Mouse (Mus musculus) kidney, embryonic 15.5 days (tissue): ENCODE measurements at regions not wholly inside any gene's neighbourhood (a gene's known extent, or its start where the extent isn't known, plus 50 kb on each side); places are given as distances from the start of the nearest gene placed in this dataset.
"Not testable (repeated sequence)": the region's sequence is repeated elsewhere in the genome, so short reads cannot be mapped to it uniquely, and the experiment has no call there.

Experiments used
- ATAC-seq: fragments of 200-750 bp; cut with Nextera tagmentation; replicated peaks from 2 replicates; pipeline ENCODE4 v1.8.0; 2017; ENCODE audit warnings: moderate TSS enrichment; ENCODE audit not compliant: low FRiP score
- H3K27ac ChIP-seq: fragments of 300-500 bp; sonication (generic); 2 replicates; pipeline ENCODE4 v1.5.1; 2015; ENCODE audit warnings: mild to moderate bottlenecking, inconsistent platforms
- H3K27me3 ChIP-seq: fragments of 300-500 bp; sonication (generic); 2 replicates; pipeline ENCODE4 v1.6.1; 2015; ENCODE audit warnings: inconsistent platforms
- H3K36me3 ChIP-seq: fragments of 300-500 bp; sonication (generic); 2 replicates; pipeline ENCODE4 v1.6.1; 2015; ENCODE audit warnings: inconsistent platforms
- H3K4me1 ChIP-seq: fragments of 300-500 bp; sonication (generic); 2 replicates; pipeline ENCODE4 v1.6.1; 2015; ENCODE audit warnings: inconsistent platforms
- H3K4me2 ChIP-seq: fragments of 300-500 bp; sonication (generic); 2 replicates; pipeline ENCODE4 v1.6.1; 2015; ENCODE audit warnings: moderate library complexity, mild to moderate bottlenecking, inconsistent platforms
- H3K4me3 ChIP-seq: fragments of 300-500 bp; sonication (generic); replicated peaks from 2 replicates; pipeline ENCODE4 v1.5.1; 2015; ENCODE audit warnings: mild to moderate bottlenecking, inconsistent platforms
- H3K9ac ChIP-seq: fragments of 300-500 bp; sonication (generic); 2 replicates; pipeline ENCODE4 v1.6.1; 2015; ENCODE audit warnings: mild to moderate bottlenecking, inconsistent platforms
- H3K9me3 ChIP-seq: fragments of 300-500 bp; sonication (generic); replicated peaks from 2 replicates; pipeline ENCODE4 v1.6.1; 2016; ENCODE audit warnings: inconsistent platforms
- WGBS: fragments of 180-500 bp; shearing (Covaris S2); methylation state at CpG from one replicate; pipeline ENCODE4 v1.1.7; 2015; ENCODE audit warnings: mixed read lengths; 5-methylcytosine and 5-hydroxymethylcytosine counted together

GRCm38 (mm10) chr1:184234320-184234988 is 200.4 kb upstream of the 1700056E22Rik start:
- H3K4me2 ChIP-seq: no peak overlapping the region
- H3K4me1 ChIP-seq: peaks cover 9% of the 10 kb centered on the region; the same call in 1 of the 2 replicates
- H3K27me3 ChIP-seq: peaks cover 7% of the 10 kb centered on the region; the same call in 1 of the 2 replicates
- no peak overlapping the region for H3K27ac ChIP-seq
- H3K9ac ChIP-seq: no peak overlapping the region
- 76% methylated on average over 8 of the region's 8 CpGs for WGBS
- H3K4me3 ChIP-seq: no peak overlapping the region
- no peaks in the 10 kb centered on the region for H3K36me3 ChIP-seq
- ATAC-seq: no peak
- no peaks in the 10 kb centered on the region for H3K9me3 ChIP-seq

GRCm38 (mm10) chr1:184233741-184234255 is 199.7 kb upstream of the 1700056E22Rik start:
- no peak for ATAC-seq
- Histone ChIP-seq H3K27ac (no peak overlapping the region), H3K9me3 (no peaks in the 10 kb centered on the region), H3K36me3 (no peaks in the 10 kb centered on the region), H3K4me1 (peaks cover 9% of the 10 kb centered on the region; the same call in 1 of the 2 replicates), H3K4me3 (no peak overlapping the region), H3K27me3 (peaks cover 7% of the 10 kb centered on the region; the same call in 1 of the 2 replicates), H3K9ac (no peak overlapping the region), H3K4me2 (no peak overlapping the region)
- WGBS: 79% methylated on average over 5 of the region's 5 CpGs

GRCm38 (mm10) chr1:184222326-184222725 is 188.2 kb upstream of the 1700056E22Rik start:
- Histone ChIP-seq H3K27me3 (no peaks in the 10 kb centered on the region), H3K9me3 (no peaks in the 10 kb centered on the region), H3K4me1 (no peaks in the 10 kb centered on the region), H3K4me3 (no peak overlapping the region), H3K9ac (no peak overlapping the region), H3K27ac (no peak overlapping the region), H3K36me3 (no peaks in the 10 kb centered on the region), H3K4me2 (no peak overlapping the region)
- WGBS: 50% methylated on average over 2 of the region's 2 CpGs
- no peak for ATAC-seq

- no peak overlapping the region for H3K27ac ChIP-seq
- H3K36me3 ChIP-seq: no peaks in the 10 kb centered on the region
- no peaks in the 10 kb centered on the region for H3K4me1 ChIP-seq
- no peak overlapping the region for H3K4me3 ChIP-seq
- H3K9me3 ChIP-seq: no peaks in the 10 kb centered on the region
- 60% methylated on average over 3 of the region's 3 CpGs for WGBS
- no peaks in the 10 kb centered on the region for H3K27me3 ChIP-seq
- no peak overlapping the region for H3K4me2 ChIP-seq
- H3K9ac ChIP-seq: no peak overlapping the region
- ATAC-seq: no peak
Measured at GRCm38 (mm10) chr1:184221792-184222191, 187.7 kb upstream of the 1700056E22Rik start.

GRCm38 (mm10) chr1:184197272-184197671 is 163.2 kb upstream of the 1700056E22Rik start:
- ATAC-seq: no peak
- 83% methylated on average over 4 of the region's 4 CpGs for WGBS
- Histone ChIP-seq H3K36me3 (no peaks in the 10 kb centered on the region), H3K27me3 (no peaks in the 10 kb centered on the region), H3K27ac (no peak overlapping the region), H3K4me3 (no peak overlapping the region), H3K4me1 (no peaks in the 10 kb centered on the region), H3K4me2 (no peak overlapping the region), H3K9ac (no peak overlapping the region), H3K9me3 (no peaks in the 10 kb centered on the region)

- Histone ChIP-seq H3K4me2 (no peak overlapping the region), H3K4me1 (no peaks in the 10 kb centered on the region), H3K4me3 (no peak overlapping the region), H3K9ac (no peak overlapping the region), H3K27ac (no peak overlapping the region), H3K9me3 (no peaks in the 10 kb centered on the region), H3K27me3 (no peaks in the 10 kb centered on the region), H3K36me3 (no peaks in the 10 kb centered on the region)
- WGBS: 84% methylated on average over 3 of the region's 3 CpGs
- ATAC-seq: no peak
Measured at GRCm38 (mm10) chr1:184191325-184191724, 157.2 kb upstream of the 1700056E22Rik start.

GRCm38 (mm10) chr1:184187582-184187981 is 153.5 kb upstream of the 1700056E22Rik start:
- Histone ChIP-seq H3K4me2 (no peak overlapping the region), H3K9me3 (no peaks in the 10 kb centered on the region), H3K27me3 (no peaks in the 10 kb centered on the region), H3K4me1 (no peaks in the 10 kb centered on the region), H3K4me3 (no peak overlapping the region), H3K9ac (no peak overlapping the region), H3K36me3 (no peaks in the 10 kb centered on the region), H3K27ac (no peak overlapping the region)
- ATAC-seq: no peak

- Histone ChIP-seq H3K4me1 (no peaks in the 10 kb centered on the region), H3K9me3 (no peaks in the 10 kb centered on the region), H3K9ac (no peak overlapping the region), H3K27ac (no peak overlapping the region), H3K36me3 (no peaks in the 10 kb centered on the region), H3K4me3 (no peak overlapping the region), H3K4me2 (no peak overlapping the region), H3K27me3 (no peaks in the 10 kb centered on the region)
- WGBS: 90% methylated on average over 4 of the region's 4 CpGs
- ATAC-seq: no peak
Measured at GRCm38 (mm10) chr1:184182163-184182562, 148.1 kb upstream of the 1700056E22Rik start.

GRCm38 (mm10) chr1:184174416-184174815 is 140.3 kb upstream of the 1700056E22Rik start:
- not testable (repeated sequence) for H3K9me3 ChIP-seq, H3K4me3 ChIP-seq, H3K27me3 ChIP-seq, H3K36me3 ChIP-seq, H3K4me1 ChIP-seq, ATAC-seq, H3K27ac ChIP-seq, H3K9ac ChIP-seq, H3K4me2 ChIP-seq
- WGBS: 76% methylated on average over 1 of the region's 1 CpGs

GRCm38 (mm10) chr1:184173739-184174138 is 139.6 kb upstream of the 1700056E22Rik start:
- no peak overlapping the region for H3K4me3 ChIP-seq
- no peak overlapping the region for H3K4me2 ChIP-seq
- no peaks in the 10 kb centered on the region for H3K4me1 ChIP-seq
- no peak overlapping the region for H3K9ac ChIP-seq
- H3K27me3 ChIP-seq: no peaks in the 10 kb centered on the region
- 77% methylated on average over 6 of the region's 6 CpGs for WGBS
- no peak overlapping the region for H3K27ac ChIP-seq
- H3K9me3 ChIP-seq: no peaks in the 10 kb centered on the region
- no peak for ATAC-seq
- H3K36me3 ChIP-seq: no peaks in the 10 kb centered on the region

GRCm38 (mm10) chr1:184172986-184173385 is 138.9 kb upstream of the 1700056E22Rik start:
- no peak overlapping the region for H3K27ac ChIP-seq
- no peak overlapping the region for H3K9ac ChIP-seq
- no peaks in the 10 kb centered on the region for H3K27me3 ChIP-seq
- 86% methylated on average over 2 of the region's 2 CpGs for WGBS
- no peak for ATAC-seq
- no peak overlapping the region for H3K4me3 ChIP-seq
- no peaks in the 10 kb centered on the region for H3K9me3 ChIP-seq
- H3K4me2 ChIP-seq: no peak overlapping the region
- no peaks in the 10 kb centered on the region for H3K36me3 ChIP-seq
- H3K4me1 ChIP-seq: no peaks in the 10 kb centered on the region

- no peak for ATAC-seq
- Histone ChIP-seq H3K27ac (no peak overlapping the region), H3K9ac (no peak overlapping the region), H3K27me3 (no peaks in the 10 kb centered on the region), H3K4me2 (no peak overlapping the region), H3K4me3 (no peak overlapping the region), H3K4me1 (no peaks in the 10 kb centered on the region), H3K36me3 (no peaks in the 10 kb centered on the region), H3K9me3 (no peaks in the 10 kb centered on the region)
- WGBS: 54% methylated on average over 7 of the region's 7 CpGs
Measured at GRCm38 (mm10) chr1:184171601-184172000, 137.5 kb upstream of the 1700056E22Rik start.

- 70% methylated on average over 3 of the region's 3 CpGs for WGBS
Measured at GRCm38 (mm10) chr1:184170926-184171325, 136.8 kb upstream of the 1700056E22Rik start.

More at GRCm38 (mm10) chr1:184170926-184171325, 136.8 kb upstream of the 1700056E22Rik start:
- H3K4me3 ChIP-seq: no peak overlapping the region
- ATAC-seq: no peak
- H3K9me3 ChIP-seq: no peaks in the 10 kb centered on the region
- no peak overlapping the region for H3K27ac ChIP-seq
- no peak overlapping the region for H3K9ac ChIP-seq
- no peaks in the 10 kb centered on the region for H3K4me1 ChIP-seq
- no peak overlapping the region for H3K4me2 ChIP-seq
- H3K36me3 ChIP-seq: no peaks in the 10 kb centered on the region
- H3K27me3 ChIP-seq: no peaks in the 10 kb centered on the region
